Mouse (Mus musculus): ENCODE data around the gene Fam234a. TPM values are rescaled to one million over a fixed set of nuclear protein-coding genes. Genes with fewer than 3 reads are reported as not detected.
"Not testable (repeated sequence)": the region's sequence is repeated elsewhere in the genome, so short reads cannot be mapped to it uniquely, and the experiment has no call there.

Gene Fam234a
- total RNA-seq, 2 experiments from 2014 or later: 1.8 to 3.8 TPM

GRCm38 (mm10) chr17:26235077-26235815 is 8.8 kb downstream of the Fam234a start:
- ATAC-seq (replicated peaks; ENCODE audit: low FRiP score, poor library complexity, severe bottlenecking): no peak

GRCm38 (mm10) chr17:26234386-26234785 is 9.7 kb downstream of the Fam234a start:
- ATAC-seq (replicated peaks; ENCODE audit: low FRiP score, poor library complexity, severe bottlenecking): no peak

- no peak for ATAC-seq (replicated peaks; ENCODE audit: low FRiP score, poor library complexity, severe bottlenecking)
Observed at GRCm38 (mm10) chr17:26232863-26233262, 11.2 kb downstream of the Fam234a start.

- no peak for ATAC-seq (replicated peaks; ENCODE audit: low FRiP score, poor library complexity, severe bottlenecking)
Observed at GRCm38 (mm10) chr17:26231156-26231555, 12.9 kb downstream of the Fam234a start.

GRCm38 (mm10) chr17:26229776-26230175 is 14.3 kb downstream of the Fam234a start:
- ATAC-seq (replicated peaks; ENCODE audit: low FRiP score, poor library complexity, severe bottlenecking): no peak

- no peak for ATAC-seq (replicated peaks; ENCODE audit: low FRiP score, poor library complexity, severe bottlenecking)
Observed at GRCm38 (mm10) chr17:26225150-26225549, 18.9 kb downstream of the Fam234a start.

- ATAC-seq (replicated peaks; ENCODE audit: low FRiP score, poor library complexity, severe bottlenecking): no peak
Observed at GRCm38 (mm10) chr17:26221508-26221907, 22.5 kb downstream of the Fam234a start.

GRCm38 (mm10) chr17:26212681-26213080 is 31.4 kb downstream of the Fam234a start:
- no peak for ATAC-seq (replicated peaks; ENCODE audit: low FRiP score, poor library complexity, severe bottlenecking)

GRCm38 (mm10) chr17:26212241-26212640 is 31.8 kb downstream of the Fam234a start:
- ATAC-seq (replicated peaks; ENCODE audit: low FRiP score, poor library complexity, severe bottlenecking): no peak

- no peak for ATAC-seq (replicated peaks; ENCODE audit: low FRiP score, poor library complexity, severe bottlenecking)
Observed at GRCm38 (mm10) chr17:26207686-26208085, 36.4 kb downstream of the Fam234a start, which contains the start of gene Arhgdig. Gene Arhgdig (minus strand): TSS chr17:26207786.

- ATAC-seq (replicated peaks; ENCODE audit: low FRiP score, poor library complexity, severe bottlenecking): no peak
Observed at GRCm38 (mm10) chr17:26206392-26206791, 37.6 kb downstream of the Fam234a start.

GRCm38 (mm10) chr17:26204766-26205165 is 39.3 kb downstream of the Fam234a start:
- ATAC-seq (replicated peaks; ENCODE audit: low FRiP score, poor library complexity, severe bottlenecking): no peak

GRCm38 (mm10) chr17:26203321-26203811 is 40.7 kb downstream of the Fam234a start:
- ATAC-seq (replicated peaks; ENCODE audit: low FRiP score, poor library complexity, severe bottlenecking): no peak

GRCm38 (mm10) chr17:26202737-26203136 is 41.3 kb downstream of the Fam234a start, which contains the start of gene Rgs11:
Gene Rgs11 (plus strand): TSS chr17:26202951.
- ATAC-seq (replicated peaks; ENCODE audit: low FRiP score, poor library complexity, severe bottlenecking): 0 out of 2 replicates have a peak, but pooled peaks have one; percentile 35

- no peak for ATAC-seq (replicated peaks; ENCODE audit: low FRiP score, poor library complexity, severe bottlenecking)
Observed at GRCm38 (mm10) chr17:26201998-26202397, 42.0 kb downstream of the Fam234a start.

GRCm38 (mm10) chr17:26200831-26201705 is 43.0 kb downstream of the Fam234a start:
- no peak for ATAC-seq (replicated peaks; ENCODE audit: low FRiP score, poor library complexity, severe bottlenecking)

- peak; percentile 32; the same call in 1 of the 2 replicates for ATAC-seq (replicated peaks; ENCODE audit: low FRiP score, poor library complexity, severe bottlenecking)
Observed at GRCm38 (mm10) chr17:26198892-26199291, 45.1 kb downstream of the Fam234a start, which contains the start of gene Pdia2. Gene Pdia2 (minus strand): TSS chr17:26199087.

GRCm38 (mm10) chr17:26192481-26193190 is 51.4 kb downstream of the Fam234a start:
- no peak for ATAC-seq (replicated peaks; ENCODE audit: low FRiP score, poor library complexity, severe bottlenecking)

- not testable (repeated sequence) for ATAC-seq (replicated peaks; ENCODE audit: low FRiP score, poor library complexity, severe bottlenecking)
Observed at GRCm38 (mm10) chr17:26191486-26191885, 52.6 kb downstream of the Fam234a start.

All from erythroid progenitor cell, adult 5-6 weeks (primary cell).